Mouse (Mus musculus) intestine, embryonic 16.5 days (tissue): ENCODE measurements around the gene Erf. TPM values are rescaled to one million over a fixed set of nuclear protein-coding genes. Genes with fewer than 3 reads are reported as not detected.

Source experiments
- ATAC-seq: fragments of 200-750 bp; cut with Nextera tagmentation; 2 replicates; pipeline ENCODE4 v1.8.0; 2017; ENCODE audit warnings: moderate TSS enrichment, moderate library complexity
- H3K27ac ChIP-seq: fragments of 300-500 bp; sonication (generic); 2 replicates; pipeline ENCODE4 v1.5.1; 2014; ENCODE audit warnings: mild to moderate bottlenecking, low read length
- H3K27me3 ChIP-seq: fragments of 300-500 bp; sonication (generic); replicated peaks from 2 replicates; pipeline ENCODE4 v1.6.1; 2014; ENCODE audit warnings: low read length, control low read depth, mixed read lengths; ENCODE audit not compliant: control insufficient read depth, insufficient read depth
- H3K36me3 ChIP-seq: fragments of 300-500 bp; sonication (generic); 2 replicates; pipeline ENCODE4 v1.6.1; 2014; ENCODE audit warnings: low read length, control low read depth; ENCODE audit not compliant: control insufficient read depth, insufficient read depth
- H3K4me1 ChIP-seq: fragments of 300-500 bp; sonication (generic); 2 replicates; pipeline ENCODE4 v1.6.1; 2014; ENCODE audit warnings: low read length, control low read depth, mixed read lengths; ENCODE audit not compliant: control insufficient read depth, insufficient read depth
- H3K4me2 ChIP-seq: fragments of 300-500 bp; sonication (generic); 2 replicates; pipeline ENCODE4 v1.6.1; 2014; ENCODE audit warnings: low read depth, low read length, control low read depth
- H3K4me3 ChIP-seq: fragments of 300-500 bp; sonication (generic); 2 replicates; pipeline ENCODE4 v1.5.1; 2014; ENCODE audit warnings: mild to moderate bottlenecking, low read length
- H3K9ac ChIP-seq: fragments of 300-500 bp; sonication (generic); 2 replicates; pipeline ENCODE4 v1.6.1; 2014; ENCODE audit warnings: low read depth, low read length
- H3K9me3 ChIP-seq: fragments of 300-500 bp; sonication (generic); 2 replicates; pipeline ENCODE4 v1.6.1; 2016; ENCODE audit warnings: low read length, control low read depth; ENCODE audit not compliant: control insufficient read depth
- WGBS: fragments of 180-500 bp; shearing (Covaris S2); extraction: QIAGEN DNeasy Blood & Tissue Kit; methylation state at CpG from one replicate; pipeline ENCODE4 v1.1.7; 2014; 5-methylcytosine and 5-hydroxymethylcytosine counted together
- polyA plus RNA-seq: library from polyadenylated mRNA; unstranded; fragments of >200 nt; fragmentation: Nextera tagmentation; extraction: Ambion mirVana; gene quantifications from 2 replicates; pipeline ENCODE4 v1.2.1, GENCODE M21; 2015

Gene Erf
- polyA plus RNA-seq, 1 experiment from 2014 or later: 6.6 TPM

DNA sequence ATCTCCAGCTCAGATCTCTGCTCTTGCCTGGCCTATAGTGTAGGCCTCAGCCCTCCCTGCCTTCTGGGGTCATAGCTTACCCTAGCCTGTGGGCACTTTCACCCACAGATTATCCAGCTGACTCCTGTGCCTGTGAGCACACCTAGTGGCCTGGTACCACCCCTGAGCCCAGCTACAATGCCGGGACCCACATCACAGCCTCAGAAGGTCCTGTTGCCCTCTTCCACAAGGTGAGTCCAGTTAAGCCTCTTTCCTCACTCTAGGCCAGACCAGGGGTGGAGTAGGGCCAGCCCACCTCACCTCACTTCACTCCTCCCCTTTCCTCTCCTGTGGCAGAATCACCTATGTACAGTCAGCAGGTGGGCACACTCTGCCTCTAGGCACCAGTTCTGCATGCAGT is 39.9 kb upstream of the Erf start:
- Histone ChIP-seq H3K27ac (no peak overlapping the region; the same call in 1 of the 2 replicates), H3K9me3 (no peaks in the 10 kb centered on the region), H3K36me3 (peaks cover 66% of the 10 kb centered on the region), H3K27me3 (no peaks in the 10 kb centered on the region), H3K9ac (peak overlapping the region; percentile 10; the same call in 1 of the 2 replicates), H3K4me1 (peaks cover 21% of the 10 kb centered on the region), H3K4me3 (no peak overlapping the region), H3K4me2 (no peak overlapping the region)
- ATAC-seq: peak; percentile 43
- WGBS: 93% methylated on average over 1 of the region's 1 CpGs

DNA sequence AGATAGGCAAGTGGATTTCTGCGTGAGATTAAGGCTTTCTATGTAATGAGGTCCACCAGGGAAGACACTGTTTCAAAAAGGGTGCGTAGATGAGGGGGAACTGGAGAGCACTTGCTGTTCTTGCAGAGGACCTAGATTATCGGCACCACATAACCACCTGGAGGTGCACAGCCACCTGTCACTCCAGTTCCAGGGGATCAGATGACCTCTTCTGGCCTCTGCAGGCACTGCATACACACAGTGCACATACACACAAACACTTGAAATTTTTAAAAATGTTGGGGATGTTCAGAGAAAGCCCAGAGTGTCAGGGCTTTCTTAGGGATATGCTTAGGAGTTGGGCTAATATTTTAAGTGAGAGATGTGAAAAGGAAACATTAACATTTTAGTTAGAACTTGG is 39.4 kb upstream of the Erf start:
- Histone ChIP-seq H3K4me1 (peaks cover 23% of the 10 kb centered on the region), H3K27me3 (no peaks in the 10 kb centered on the region), H3K9me3 (no peaks in the 10 kb centered on the region), H3K4me3 (no peak overlapping the region), H3K36me3 (peaks cover 67% of the 10 kb centered on the region), H3K4me2 (no peak overlapping the region), H3K27ac (no peak overlapping the region), H3K9ac (no peak overlapping the region)
- WGBS: 95% methylated on average over 3 of the region's 3 CpGs
- no peak for ATAC-seq

DNA sequence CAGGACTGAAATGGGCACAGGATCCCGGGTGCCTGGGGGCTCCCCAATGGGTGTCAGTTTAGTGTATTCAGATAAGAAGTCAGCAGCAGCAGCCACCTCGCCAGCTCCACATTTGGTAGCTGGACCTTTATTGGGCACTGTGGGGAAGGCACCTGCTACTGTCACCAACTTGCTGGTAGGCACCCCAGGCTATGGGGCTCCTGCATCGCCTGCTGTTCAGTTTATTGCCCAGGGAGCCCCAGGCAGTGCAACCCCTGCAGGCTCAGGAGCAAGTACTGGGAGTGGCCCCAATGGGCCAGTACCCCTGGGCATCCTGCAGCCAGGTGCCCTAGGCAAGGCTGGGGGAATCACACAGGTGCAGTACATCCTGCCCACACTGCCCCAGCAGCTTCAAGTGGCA is 38.2 kb upstream of the Erf start:
- Histone ChIP-seq H3K4me2 (no peak overlapping the region), H3K36me3 (peaks cover 68% of the 10 kb centered on the region), H3K27me3 (no peaks in the 10 kb centered on the region), H3K9ac (no peak overlapping the region), H3K9me3 (no peaks in the 10 kb centered on the region), H3K4me3 (no peak overlapping the region), H3K27ac (no peak overlapping the region), H3K4me1 (peaks cover 35% of the 10 kb centered on the region)
- 85% methylated on average over 3 of the region's 3 CpGs for WGBS
- no peak for ATAC-seq

DNA sequence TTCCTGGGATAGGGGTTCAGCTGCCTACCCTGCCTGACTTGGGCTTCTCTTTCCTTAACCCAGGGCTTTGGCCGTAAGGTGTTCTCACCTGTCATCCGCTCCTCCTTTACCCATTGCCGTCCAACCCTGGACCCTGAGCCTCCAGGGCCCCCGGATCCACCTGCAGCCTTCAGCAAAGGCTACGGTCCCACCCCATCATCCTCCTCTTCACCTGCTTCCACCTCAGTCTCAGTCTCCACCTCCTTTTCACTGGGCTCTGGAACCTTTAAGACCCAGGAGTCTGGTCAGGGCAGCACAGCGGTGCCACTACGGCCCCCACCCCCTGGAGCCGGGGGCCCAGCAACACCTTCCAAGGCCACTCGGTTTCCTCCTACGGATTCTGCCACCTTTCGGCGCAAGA is 37.5 kb upstream of the Erf start:
- 90% methylated on average over 12 of the region's 12 CpGs for WGBS
- Histone ChIP-seq H3K4me1 (peaks cover 42% of the 10 kb centered on the region), H3K9me3 (no peaks in the 10 kb centered on the region), H3K27me3 (no peaks in the 10 kb centered on the region), H3K36me3 (peaks cover 61% of the 10 kb centered on the region), H3K4me3 (no peak overlapping the region), H3K9ac (no peak overlapping the region), H3K4me2 (no peak overlapping the region), H3K27ac (no peak overlapping the region)
- ATAC-seq: no peak

DNA sequence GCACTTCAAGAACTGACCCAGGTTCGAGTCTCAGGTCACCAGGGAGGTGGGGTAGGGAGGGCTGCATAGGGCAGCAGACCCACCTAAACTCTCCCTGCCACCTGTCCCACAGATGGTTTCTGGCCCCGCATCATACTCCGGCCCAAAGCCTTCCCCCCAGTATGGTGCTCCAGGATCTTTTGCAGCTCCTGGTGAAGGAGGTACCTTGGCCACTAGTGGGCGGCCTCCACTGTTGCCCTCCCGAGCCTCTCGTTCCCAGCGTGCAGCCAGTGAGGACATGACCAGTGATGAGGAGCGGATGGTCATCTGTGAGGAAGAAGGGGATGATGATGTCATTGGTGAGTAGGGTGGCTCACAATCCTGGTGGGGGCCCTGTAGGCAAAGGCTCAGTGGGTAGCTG is 36.4 kb upstream of the Erf start:
- Histone ChIP-seq H3K9ac (no peak overlapping the region), H3K36me3 (peaks cover 54% of the 10 kb centered on the region), H3K4me3 (no peak overlapping the region), H3K27me3 (no peaks in the 10 kb centered on the region), H3K4me1 (peaks cover 39% of the 10 kb centered on the region), H3K27ac (no peak overlapping the region), H3K4me2 (no peak overlapping the region), H3K9me3 (no peaks in the 10 kb centered on the region)
- 84% methylated on average over 8 of the region's 8 CpGs for WGBS
- ATAC-seq: no peak

DNA sequence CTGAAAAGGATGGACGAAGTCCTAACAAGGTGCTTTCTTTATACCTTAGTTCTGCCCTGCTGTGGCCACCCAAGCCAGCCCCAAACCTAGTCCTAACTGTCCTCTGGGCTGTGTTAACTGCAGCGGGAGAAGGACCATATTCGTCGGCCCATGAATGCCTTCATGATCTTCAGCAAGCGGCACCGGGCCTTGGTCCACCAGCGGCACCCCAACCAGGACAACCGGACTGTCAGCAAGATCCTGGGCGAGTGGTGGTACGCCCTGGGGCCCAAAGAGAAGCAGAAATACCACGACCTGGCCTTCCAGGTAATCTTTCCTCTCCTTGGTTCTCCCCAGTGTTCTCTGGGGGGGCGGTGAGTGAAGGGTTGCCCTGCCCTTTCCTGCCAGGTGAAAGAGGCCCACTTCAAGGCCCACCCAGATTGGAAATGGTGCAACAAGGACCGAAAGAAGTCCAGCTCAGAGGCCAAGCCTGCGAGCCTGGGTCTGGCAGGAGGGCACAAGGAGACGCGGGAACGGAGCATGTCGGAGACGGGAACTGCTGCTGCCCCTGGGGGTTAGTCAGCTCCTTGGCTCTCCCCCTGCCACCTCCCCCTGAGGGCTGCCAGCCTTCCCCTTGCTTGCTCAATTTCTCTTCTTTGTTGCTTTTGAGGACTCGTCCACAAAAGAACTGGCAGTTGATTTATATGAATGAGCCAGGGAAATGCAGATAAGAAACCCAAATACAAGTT is 35.1 kb upstream of the Erf start:
- H3K4me1 ChIP-seq: peaks cover 35% of the 10 kb centered on the region
- WGBS: 90% methylated on average over 20 of the region's 20 CpGs
- no peak overlapping the region for H3K9ac ChIP-seq
- H3K4me3 ChIP-seq: no peak overlapping the region
- H3K4me2 ChIP-seq: no peak overlapping the region
- H3K9me3 ChIP-seq: no peaks in the 10 kb centered on the region
- H3K27me3 ChIP-seq: no peaks in the 10 kb centered on the region
- peaks cover 49% of the 10 kb centered on the region for H3K36me3 ChIP-seq
- no peak for ATAC-seq
- no peak overlapping the region for H3K27ac ChIP-seq

DNA sequence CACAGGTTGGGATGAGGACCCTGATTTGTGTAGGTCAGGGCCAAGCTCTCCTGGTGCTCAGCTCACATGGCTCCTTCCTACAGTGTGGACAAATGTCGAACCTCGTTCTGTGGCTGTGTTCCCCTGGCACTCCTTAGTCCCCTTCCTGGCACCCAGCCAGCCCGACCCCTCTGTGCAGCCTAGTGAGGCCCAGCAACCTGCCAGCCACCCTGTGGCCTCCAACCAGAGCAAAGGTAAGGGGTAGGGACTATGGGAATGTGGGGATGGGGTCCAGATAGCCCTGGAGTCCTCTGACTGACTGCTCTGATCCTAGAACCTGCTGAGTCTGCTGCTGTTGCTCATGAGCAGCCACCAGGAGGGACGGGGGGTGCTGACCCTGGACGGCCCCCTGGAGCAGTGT is 34.2 kb upstream of the Erf start:
- H3K27me3 ChIP-seq: no peaks in the 10 kb centered on the region
- no peaks in the 10 kb centered on the region for H3K9me3 ChIP-seq
- no peak overlapping the region for H3K4me3 ChIP-seq
- H3K9ac ChIP-seq: peak overlapping the region; percentile 81; the same call in 1 of the 2 replicates
- 52% methylated on average over 5 of the region's 5 CpGs for WGBS
- no peak overlapping the region for H3K27ac ChIP-seq
- peaks cover 40% of the 10 kb centered on the region for H3K4me1 ChIP-seq
- no peak overlapping the region for H3K4me2 ChIP-seq
- ATAC-seq: no peak
- peaks cover 43% of the 10 kb centered on the region for H3K36me3 ChIP-seq

DNA sequence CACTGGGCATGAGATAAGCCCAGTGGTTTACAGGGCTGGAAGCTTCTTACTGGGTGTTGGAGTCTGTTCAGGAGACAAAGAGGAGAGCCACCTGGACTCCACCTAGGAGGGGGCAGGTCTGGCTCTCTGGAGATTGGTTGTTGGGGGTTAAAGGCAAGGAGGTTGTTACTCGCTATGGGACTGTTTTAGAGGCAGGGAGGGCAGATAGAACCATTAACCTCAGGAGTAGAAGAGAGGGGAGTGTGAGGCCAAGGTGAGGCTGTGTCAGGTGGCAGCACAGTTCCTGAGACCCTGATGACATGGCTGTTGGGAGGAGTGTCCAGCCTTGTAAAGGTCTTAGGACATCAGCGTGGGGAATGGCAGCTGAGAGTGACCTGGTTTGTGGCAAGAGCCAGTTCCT is 33.6 kb upstream of the Erf start:
- 72% methylated on average over 2 of the region's 2 CpGs for WGBS
- H3K27me3 ChIP-seq: no peaks in the 10 kb centered on the region
- ATAC-seq: no peak
- H3K36me3 ChIP-seq: peaks cover 37% of the 10 kb centered on the region
- H3K4me2 ChIP-seq: peak overlapping the region; percentile 82
- H3K27ac ChIP-seq: no peak overlapping the region
- H3K4me1 ChIP-seq: peaks cover 43% of the 10 kb centered on the region
- H3K9me3 ChIP-seq: no peaks in the 10 kb centered on the region
- H3K9ac ChIP-seq: peak overlapping the region; percentile 81
- H3K4me3 ChIP-seq: peak overlapping the region; percentile 83; the same call in 1 of the 2 replicates

DNA sequence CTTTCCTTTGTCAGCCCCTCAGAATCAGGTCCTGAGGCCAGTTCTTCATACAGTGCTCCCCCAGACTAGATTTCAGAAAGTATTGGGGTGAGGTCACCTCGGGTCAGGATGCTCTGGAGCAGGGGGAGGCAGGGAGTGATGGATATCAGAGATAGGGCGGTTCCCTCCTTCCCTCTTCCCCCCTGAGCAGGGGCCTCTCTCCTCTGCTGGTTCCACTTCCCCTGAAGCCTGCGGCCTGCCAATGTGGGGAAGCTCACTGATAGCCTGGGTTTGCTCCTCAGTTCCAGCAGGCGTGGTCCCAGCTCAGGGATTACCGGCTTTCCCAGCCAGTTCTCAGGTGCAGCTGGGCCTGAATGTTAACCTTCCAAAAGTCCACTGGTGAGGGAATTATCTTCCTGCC is 33.1 kb upstream of the Erf start:
- ATAC-seq: no peak
- WGBS: 5% methylated on average over 5 of the region's 5 CpGs
- peak overlapping the region; percentile 97 for H3K27ac ChIP-seq

More for the DNA sequence above, 33.1 kb upstream of the Erf start:
- Histone ChIP-seq H3K9ac (peak overlapping the region; percentile 81), H3K4me1 (peaks cover 43% of the 10 kb centered on the region), H3K4me3 (peak overlapping the region; percentile 83), H3K9me3 (no peaks in the 10 kb centered on the region), H3K4me2 (peak overlapping the region; percentile 82), H3K36me3 (peaks cover 33% of the 10 kb centered on the region), H3K27me3 (no peaks in the 10 kb centered on the region)
